Mouse (Mus musculus) erythroblast, embryonic 14.5 days (primary cell): ENCODE data around the gene Vmn2r57.

Source experiments
- GATA1 ChIP-seq: IDR thresholded peaks from 2 replicates; pipeline ENCODE4 v1.6.1; 2012; ENCODE audit warnings: low read length, inconsistent platforms, mixed read lengths
- TAL1 ChIP-seq: IDR thresholded peaks from 3 replicates; pipeline ENCODE4 v1.6.1; 2012; ENCODE audit warnings: low read length, inconsistent platforms, mixed read lengths

DNA sequence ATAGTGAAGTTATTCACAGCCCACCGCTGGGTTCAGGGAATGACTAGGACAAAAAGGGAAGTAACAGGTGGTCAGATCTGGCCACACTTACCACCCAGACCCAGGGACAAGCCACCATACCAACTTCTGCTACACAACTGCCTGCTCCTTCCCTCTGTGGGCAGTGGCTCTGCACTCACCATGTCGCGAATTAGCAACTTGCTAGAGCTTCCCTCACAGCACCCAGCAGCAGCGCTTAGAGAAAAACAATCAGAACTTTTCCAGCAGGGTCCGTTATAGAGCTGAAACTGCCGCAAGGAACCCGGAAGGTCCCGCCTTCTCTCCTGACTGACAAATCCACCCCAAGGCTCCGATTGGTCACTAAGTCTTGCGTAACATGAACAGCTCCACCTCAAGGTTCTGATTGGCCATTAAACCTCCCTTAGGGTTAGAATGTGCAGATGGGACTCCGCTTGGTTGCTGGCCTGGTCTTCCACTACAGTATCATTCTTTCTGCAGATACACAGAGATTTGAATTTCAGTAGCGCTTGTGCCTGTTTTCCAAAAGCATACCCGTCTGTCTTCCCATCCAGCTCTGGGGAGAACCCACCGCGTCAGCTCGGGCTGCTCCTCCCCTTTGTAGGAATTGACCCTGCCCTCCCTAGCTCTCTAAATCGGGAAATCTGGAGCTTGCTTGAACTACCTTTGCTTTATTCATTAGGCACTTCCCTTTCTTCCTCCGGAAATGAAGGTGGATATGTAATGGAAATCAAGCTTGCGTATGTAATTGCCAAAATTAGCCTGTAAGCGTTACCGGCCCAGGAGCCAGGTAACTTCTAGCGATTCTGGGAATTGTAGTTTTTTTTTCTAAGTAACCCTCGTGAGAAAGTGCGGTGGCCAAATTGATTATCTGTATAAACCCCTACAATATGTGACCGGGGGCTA, 55.2 kb downstream of the Vmn2r57 start, which contains the start of gene AI987944:
- TF ChIP-seq TAL1 (no peak), GATA1 (no peak)
